Mouse (Mus musculus) T-cell, adult 66 days (primary cell): ENCODE results near the gene Sept5. TPM values are rescaled to one million over a fixed set of nuclear protein-coding genes. Genes with fewer than 3 reads are reported as not detected.

Source experiments
- total RNA-seq, 2 experiments: library from RNA; stranded (reverse); gene quantifications; 3 replicates in 1 of 2; 4 replicates in 1 of 2; pipeline ENCODE4 v1.2.4; 2023

Sept5 gene
- total RNA-seq = under 1 TPM; 0.21 to 0.26 TPM

DNA sequence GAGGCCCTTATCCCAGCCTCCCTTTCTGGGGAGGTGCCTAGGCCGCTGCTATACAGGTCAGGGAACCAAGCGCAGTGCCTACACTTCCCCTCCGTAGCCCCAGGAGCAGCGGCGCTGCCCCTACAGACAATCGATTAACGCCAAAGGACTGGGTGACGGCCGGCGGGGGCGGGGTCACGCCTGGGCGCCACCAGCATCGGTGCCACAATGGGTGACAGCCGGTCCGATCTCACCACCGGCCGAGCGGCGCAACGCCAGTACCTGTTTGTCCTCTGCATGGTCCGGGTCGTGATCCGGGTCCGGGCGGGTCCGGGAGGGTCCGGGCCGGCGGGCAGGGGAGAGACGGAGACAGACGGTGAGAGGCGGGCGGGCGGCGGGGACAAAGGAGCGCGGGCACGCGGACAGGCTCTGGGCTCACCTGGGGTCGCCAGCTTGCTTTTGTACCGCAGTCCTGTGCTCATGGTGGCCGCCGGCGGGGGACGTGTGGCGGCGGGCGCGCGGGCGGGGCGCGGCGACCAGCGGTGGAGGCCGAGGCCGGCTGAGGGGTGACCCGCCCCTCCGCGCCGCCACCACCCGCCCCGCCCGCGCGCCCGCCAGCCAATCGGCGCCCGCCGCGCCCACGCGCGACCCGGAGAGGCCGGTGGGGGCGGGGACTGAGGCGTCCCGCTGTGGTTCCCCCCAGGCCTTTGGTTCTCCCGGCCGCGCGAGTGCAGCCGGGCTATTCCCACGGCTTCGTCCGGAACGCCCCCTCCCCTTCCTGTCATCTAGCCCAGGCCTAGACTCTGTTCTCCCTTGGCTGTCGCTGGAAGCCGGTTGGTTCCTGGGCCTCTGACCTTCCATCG lies at the start of gene Sept5:
Sept5 (minus strand) TSS at position 565 of the 842 bp plus-strand sequence.

DNA sequence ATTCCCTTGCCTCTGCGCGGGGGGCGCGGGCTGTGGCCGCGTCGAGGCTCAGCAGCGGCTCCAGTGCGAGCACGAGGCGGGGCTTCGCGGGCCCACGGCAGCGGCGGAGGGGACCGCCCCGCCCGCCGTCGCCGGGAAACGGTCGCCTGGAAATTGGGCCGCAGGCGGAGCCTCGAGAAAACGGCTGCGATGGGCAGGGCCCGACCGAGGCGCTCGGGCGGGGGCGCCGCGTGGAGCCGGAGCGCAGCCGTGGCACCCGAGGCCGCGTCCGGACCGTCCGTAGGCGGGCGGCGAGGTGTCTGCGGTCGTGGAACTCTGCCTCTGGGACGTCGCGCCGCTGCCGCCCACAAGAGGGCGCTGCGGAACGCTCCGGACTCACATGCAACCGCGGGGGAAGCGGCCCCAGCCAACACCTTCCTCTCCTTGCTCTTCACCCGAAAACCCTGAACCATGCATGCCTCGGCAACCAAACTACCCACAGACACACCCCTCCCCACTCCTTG lies 3.3 kb downstream of the Sept5 start, which contains the start of gene Gm49601:
Gm49601 (minus strand) TSS at position 52 of the 503 bp plus-strand sequence.

DNA sequence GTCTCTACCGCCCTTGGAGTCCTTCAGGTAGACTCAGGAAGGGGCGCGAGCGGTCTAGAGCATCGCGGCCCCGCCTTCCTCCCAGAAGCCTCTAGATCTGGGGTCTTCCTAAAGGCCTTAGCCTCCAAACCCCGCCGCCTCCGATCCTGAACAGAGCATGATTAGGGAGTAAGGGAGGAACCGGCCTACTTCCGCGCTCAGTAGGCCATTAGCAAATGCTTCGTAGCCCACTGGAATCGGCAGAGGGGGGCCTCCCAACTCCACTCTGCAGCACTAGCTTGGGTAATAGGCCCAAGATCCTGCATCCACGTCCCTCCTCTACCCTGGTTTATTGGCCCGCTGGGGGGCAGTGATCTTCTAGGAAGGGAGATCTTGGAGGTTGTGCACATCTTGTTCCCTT lies 7.7 kb downstream of the Sept5 start, which contains the start of gene Gp1bb:
Gp1bb (minus strand) TSS at position 385 of the 400 bp plus-strand sequence.

DNA sequence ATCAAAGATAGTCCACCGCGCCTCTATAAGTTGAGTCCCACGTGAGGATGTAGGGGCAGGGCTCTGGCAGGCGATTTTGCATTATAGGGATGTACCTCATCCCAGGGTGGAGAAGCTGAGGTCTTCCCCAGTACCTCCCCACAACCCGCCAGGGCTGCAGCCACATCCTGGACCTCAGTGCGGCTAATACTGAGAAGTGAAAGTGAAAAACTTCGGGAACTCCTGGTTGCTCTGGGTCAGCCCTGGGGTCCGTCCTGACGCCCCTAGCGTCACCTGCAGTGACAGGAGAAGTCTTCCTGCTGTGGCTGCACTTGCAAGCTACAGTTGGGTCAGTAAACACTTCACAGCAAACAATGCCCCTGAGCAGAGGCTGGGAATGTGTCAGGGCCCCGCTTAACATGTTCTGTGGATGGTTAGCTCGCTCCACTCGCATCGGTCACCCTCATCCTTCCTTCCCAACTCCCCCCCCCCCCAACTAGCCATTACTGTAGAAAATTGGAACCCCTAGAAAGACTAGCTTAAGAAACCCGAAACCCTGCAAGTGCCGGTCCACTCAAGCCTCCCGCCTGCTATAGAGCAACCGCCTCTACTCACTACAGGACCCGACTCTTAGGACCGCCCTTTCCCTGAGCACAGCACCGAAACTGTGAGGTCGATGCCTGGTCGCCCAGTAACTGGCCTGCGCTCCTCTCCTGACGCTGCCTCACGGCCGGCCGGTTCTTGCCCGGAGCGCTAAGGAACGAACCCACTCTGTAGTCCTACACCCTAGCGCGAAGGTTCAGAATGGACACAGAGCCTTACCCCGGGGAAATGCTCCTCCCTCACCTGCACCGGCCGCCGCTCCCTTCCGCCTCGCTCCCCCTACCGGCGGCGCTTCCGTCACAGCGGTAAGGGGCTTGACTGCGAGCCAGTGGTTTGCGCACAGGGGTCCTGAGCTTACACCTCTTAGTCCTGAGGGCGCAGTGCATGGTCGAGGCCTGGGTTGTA lies 39.7 kb downstream of the Sept5 start, which contains the start of gene Tbx1:
Tbx1 (minus strand) TSS at position 868 of the 987 bp plus-strand sequence.

Other genes with a start within 250 kb of the Sept5 start
- 10 to 100 TPM; 17.8 to 19.8 TPM for gene Txnrd2, start 203.6 kb downstream of the Sept5 start, total RNA-seq
- gene Comt, start 203.1 kb downstream of the Sept5 start, total RNA-seq = 10 to 100 TPM; 13.4 to 18.8 TPM
- 10 to 100 TPM; 11.5 to 14.6 TPM for gene Gnb1l, start 131.2 kb downstream of the Sept5 start, total RNA-seq
- gene Rtl10, start 131.1 kb downstream of the Sept5 start, total RNA-seq = 10 to 100 TPM in 1 of 2 experiments, 1 to 10 TPM in 1; 8.9 to 13.0 TPM
- not detected for gene Tbx1, start 39.3 kb downstream of the Sept5 start, total RNA-seq
- gene Gp1bb, start 7.6 kb downstream of the Sept5 start, total RNA-seq = not detected
- gene Gm49601, start 3.5 kb downstream of the Sept5 start, total RNA-seq = not detected
- gene Cldn5, start 146.9 kb upstream of the Sept5 start, total RNA-seq = not detected
- gene Ufd1, start 181.8 kb upstream of the Sept5 start, total RNA-seq = 100 to 1,000 TPM; 107 to 114 TPM
- gene Cdc45, start 182.0 kb upstream of the Sept5 start, total RNA-seq = 1 to 10 TPM; 4.3 to 6.8 TPM
- 10 to 100 TPM; 54.9 to 59.3 TPM for gene 2510002D24Rik, start 206.6 kb upstream of the Sept5 start, total RNA-seq
- gene Gm28539, start 206.6 kb upstream of the Sept5 start, total RNA-seq = 1 to 10 TPM in 1 of 2 experiments, not detected in 1; 4.9 TPM
- gene Mrpl40, start 246.9 kb upstream of the Sept5 start, total RNA-seq = 10 to 100 TPM; 37.1 to 41.2 TPM
- 100 to 1,000 TPM in 1 of 2 experiments, 10 to 100 TPM in 1; 84.5 to 111 TPM for gene Hira, start 247.1 kb upstream of the Sept5 start, total RNA-seq